Mouse (Mus musculus): ENCODE results near the gene Ube2b.

Gene Ube2b

GRCm38 (mm10) chr11:51966651-51967050 is 33.9 kb downstream of the Ube2b start:
- no peak for DNase-seq

GRCm38 (mm10) chr11:51962277-51962676 is 38.3 kb downstream of the Ube2b start:
- no peak for DNase-seq

GRCm38 (mm10) chr11:51961761-51962160 is 38.8 kb downstream of the Ube2b start:
- no peak for DNase-seq

GRCm38 (mm10) chr11:51960967-51961471 is 39.5 kb downstream of the Ube2b start:
- DNase-seq: peak in 1 of 2 experiments; percentile 27

- DNase-seq: no peak
These were observed 40.5 kb downstream of the Ube2b start for GRCm38 (mm10) chr11:51960061-51960460.

GRCm38 (mm10) chr11:51959511-51959910 is 41.1 kb downstream of the Ube2b start:
- DNase-seq: no peak

GRCm38 (mm10) chr11:51957760-51958159 is 42.8 kb downstream of the Ube2b start:
- DNase-seq: no peak

DNA sequence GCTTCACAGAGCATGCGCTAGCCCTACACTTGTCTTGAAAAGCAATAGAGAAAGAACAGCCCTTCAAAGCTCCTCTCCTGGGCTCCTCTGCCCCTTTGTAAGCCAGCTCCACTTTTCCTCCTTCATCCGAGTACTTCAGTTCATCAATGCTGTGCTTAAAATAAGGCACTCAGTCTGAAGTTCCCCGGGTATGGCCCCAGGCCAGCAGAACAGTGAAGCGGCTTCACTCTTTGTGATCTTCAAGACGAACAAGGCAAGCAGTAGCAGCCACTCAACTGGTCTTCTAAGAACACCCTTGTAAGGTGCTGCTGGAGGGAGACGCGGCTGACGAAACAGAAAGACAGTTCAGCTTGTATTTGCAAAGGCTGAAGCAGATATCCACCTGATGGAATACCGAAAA is 44.5 kb downstream of the Ube2b start:
- DNase-seq: no peak

DNA sequence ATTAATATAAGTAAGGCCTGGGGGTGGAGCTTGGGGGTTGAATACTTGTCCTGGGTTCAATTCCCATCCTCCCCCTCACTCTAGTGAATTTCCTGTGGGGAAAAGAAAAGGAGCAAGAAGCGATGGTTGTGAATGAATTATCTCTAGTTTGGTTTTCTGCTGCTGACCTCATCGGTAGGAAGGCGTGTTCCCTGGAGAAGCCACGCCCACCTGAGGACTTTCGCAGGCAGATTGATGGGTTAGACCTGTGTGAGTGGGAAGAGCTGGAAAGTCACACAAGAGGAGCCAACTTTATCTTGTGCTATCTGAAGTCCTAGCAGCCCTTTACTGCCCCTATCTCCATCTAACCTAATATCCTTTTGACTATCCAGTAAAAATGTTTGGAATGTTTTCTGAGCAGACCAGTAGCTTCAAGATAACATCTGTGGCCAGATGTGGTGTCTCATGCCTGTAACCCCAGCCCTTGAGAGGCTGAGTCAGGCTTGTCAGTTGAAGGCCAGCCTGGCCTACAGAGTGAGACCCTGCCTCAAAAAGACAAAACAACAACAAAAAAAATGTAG is 48.6 kb downstream of the Ube2b start:
- peak in 1 of 2 experiments; percentile 25 for DNase-seq

DNA sequence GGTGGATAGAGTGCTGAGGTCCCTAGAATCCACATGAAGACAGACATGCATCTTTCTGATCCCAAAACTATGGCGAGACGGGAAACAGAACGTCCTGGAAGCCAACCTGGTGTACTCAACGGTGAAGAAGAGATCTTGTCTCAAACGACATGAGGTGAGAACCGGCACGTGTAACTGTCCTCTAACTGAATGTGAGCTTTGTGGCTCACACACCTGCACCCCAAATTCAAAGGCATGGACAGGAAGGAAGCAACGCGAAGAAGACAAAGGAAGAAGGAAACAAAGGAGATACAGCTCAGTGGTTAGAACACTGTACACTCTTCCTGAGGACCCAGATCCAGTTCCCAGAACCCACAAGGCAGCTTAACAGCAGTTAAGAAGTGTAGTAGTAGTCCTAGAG is 50.6 kb downstream of the Ube2b start:
- DNase-seq: no peak

- no peak for DNase-seq
These were observed 51.3 kb downstream of the Ube2b start for GRCm38 (mm10) chr11:51949155-51949840.

DNA sequence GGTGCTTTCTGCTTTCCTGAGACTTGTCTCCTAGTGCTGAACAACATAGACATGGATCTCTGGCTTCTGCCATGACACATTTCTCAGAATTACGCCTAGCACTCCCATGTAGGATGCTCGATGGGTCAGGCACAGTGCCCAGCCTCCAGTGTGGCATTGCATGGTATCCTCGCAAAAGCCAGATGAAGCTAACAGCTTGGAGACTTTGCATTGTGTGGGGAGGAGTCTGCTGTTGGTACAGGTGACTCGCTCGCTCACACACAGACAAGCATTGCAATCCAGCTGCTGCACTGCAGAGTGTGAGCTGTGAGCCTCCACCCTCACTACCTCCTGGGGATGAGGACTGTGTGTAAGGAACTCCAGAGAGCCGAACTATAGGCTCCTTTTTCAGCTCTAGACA is 54.4 kb downstream of the Ube2b start:
- DNase-seq: no peak

GRCm38 (mm10) chr11:51945548-51945947 is 55.0 kb downstream of the Ube2b start:
- no peak for DNase-seq

DNA sequence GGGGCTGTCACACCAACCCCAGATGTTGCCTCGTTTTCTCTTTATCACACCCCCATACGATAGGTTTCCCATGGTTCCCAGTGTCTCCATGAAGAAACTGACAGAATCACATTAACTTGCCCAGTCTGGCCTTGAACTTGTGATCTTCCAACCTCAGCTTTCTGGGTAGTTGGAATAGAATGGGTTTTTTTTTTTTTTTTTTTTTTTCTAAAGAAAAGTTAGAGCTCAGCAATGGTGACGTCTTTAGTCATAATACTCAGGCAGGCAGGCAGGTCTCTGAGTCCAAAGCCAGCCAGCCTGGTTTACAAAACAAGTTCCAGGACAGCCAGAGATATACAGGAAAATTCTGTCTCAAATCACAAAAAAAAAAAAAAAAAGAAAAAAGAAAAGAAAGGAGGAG is 56.3 kb downstream of the Ube2b start:
- DNase-seq: no peak

GRCm38 (mm10) chr11:51943500-51943841 is 57.1 kb downstream of the Ube2b start:
- no peak for DNase-seq

DNA sequence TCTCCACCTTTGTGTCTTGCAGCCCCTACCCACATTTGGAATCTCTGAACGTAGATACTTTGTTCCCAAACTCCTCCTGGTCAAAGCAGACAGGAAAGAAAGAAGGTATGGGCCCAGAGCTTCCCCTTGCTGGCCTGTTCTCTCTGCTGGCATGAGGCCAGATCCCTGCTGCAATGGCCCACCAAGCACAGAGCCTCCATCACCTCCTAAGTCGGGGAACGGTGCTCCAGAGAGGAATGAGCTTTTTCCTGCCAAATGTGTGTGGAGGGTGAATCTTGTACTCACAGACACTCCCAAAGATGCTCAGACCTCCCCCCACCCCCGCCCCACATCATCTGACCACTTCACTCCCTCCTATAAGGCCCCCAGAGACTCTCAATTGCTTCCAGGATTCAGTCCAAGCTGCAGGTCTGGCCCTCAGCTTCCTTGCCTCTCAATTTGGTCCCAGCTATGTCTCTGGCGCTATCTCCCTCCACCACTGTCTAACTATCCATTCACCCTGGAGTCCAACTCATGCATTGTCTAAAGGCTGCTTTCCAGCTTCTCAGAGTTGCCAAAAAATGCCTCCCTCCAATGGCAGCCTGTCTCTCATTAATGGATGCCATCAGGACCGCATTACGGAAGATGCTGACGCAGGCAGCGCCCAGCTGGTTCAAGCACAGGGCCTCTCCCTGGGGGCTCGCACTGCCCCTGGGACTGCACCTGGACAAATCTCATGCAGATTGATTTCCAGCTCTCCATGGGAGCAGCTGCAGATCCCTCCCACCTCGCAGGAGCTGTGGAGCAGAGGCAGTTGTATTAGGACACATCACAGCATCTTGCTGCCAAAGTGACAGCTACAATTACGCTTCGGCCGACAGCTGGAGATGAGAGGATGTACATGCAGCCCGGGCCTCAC is 57.7 kb downstream of the Ube2b start:
- no peak for DNase-seq

DNA sequence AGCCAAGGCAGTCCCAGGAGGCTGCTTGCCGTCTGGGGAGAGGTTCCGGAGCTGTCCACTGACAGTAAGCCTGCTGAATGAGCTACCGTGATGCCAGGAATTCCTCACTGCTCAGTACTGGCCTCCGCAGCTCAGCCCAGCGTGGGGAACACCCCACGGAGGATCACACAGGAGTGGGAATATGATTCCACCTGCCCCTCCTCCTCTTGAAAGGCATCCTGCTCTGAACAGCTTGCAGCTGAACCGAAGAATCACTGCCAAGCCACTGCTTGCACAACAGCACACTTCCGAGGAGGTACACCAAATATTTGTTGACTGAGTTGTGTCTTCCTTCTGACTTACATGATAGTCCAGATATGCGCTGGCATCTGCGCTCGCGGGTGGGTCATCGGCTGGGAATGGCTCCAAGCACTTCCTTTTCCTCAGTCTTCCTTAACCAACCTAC is 60.0 kb downstream of the Ube2b start:
- DNase-seq: peak in 1 of 2 experiments; percentile 51

DNA sequence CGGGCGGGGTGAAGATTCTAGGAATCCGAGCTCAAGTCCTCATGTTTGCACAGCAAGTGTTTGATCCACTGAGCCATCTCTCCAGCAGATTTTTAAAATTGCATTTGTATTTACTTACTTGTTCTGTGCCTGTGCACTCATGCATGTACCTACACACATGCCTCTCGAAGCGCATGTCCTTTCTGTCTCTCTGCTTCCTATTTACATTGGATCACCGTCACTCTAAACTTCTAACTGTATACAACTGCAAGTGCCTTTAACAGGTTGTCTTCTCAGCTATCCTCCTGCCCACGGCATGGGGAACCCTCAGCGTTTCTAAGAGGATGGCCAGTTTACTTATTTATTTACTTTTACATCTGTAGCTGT is 61.0 kb downstream of the Ube2b start:
- DNase-seq: no peak

GRCm38 (mm10) chr11:51938817-51939589 is 61.6 kb downstream of the Ube2b start:
- no peak for DNase-seq

- peak; percentile 67 to 77 for DNase-seq
These were observed 63.2 kb downstream of the Ube2b start for GRCm38 (mm10) chr11:51937361-51937781.

GRCm38 (mm10) chr11:51935636-51936434 is 64.7 kb downstream of the Ube2b start:
- no peak for DNase-seq

Data from kidney, postnatal 36 days (tissue).